Mouse (Mus musculus): ENCODE results near the gene Cxcl1.

The Cxcl1 gene

DNA sequence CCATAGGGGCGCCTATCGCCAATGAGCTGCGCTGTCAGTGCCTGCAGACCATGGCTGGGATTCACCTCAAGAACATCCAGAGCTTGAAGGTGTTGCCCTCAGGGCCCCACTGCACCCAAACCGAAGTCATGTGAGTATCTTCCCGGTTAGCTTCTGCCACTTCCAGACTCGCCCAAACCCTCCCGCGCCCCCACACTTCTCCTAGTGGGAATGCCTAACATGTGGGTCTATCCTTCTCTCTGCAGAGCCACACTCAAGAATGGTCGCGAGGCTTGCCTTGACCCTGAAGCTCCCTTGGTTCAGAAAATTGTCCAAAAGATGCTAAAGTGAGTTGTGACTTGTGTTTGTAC lies 398 bp downstream of the Cxcl1 start:
- DNase-seq: no peak

DNA sequence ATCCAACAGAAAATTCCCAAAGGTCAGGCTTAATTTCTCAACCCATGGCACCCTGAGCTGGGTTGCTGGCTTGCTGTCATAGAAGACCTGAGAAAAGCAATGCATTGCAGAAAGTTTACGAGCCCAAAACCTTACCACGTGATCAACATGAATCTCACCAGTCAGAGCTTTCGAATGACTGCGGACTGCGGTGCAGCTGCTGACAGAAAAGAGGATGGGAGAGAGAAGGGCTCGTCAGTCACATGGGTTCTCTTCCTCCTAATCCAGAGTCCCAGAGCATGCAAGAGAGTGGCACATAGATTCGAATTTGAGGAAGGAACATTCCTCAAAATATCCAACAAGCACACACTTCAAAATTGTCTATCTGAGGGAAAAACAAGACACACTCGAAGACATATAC lies 3.2 kb downstream of the Cxcl1 start:
- no peak for DNase-seq

DNA sequence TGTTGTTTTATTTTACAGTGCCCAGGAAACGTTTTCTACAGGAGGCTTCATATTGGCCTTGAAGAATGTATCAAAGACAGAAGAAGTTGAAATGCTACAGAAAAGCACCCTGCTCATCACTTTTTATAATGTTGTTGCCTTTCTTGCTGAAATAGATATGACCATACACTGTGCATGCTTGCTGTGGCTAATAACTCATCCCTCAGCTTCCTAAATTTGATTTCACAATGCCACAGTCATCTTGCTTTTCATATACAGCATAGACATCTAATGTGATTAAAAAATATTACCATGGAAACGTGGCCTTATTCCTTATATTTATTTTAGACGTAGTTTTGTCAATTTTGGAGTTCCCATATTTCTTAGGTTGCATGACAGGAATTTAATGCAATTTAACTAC lies 6.4 kb downstream of the Cxcl1 start:
- DNase-seq: no peak

DNA sequence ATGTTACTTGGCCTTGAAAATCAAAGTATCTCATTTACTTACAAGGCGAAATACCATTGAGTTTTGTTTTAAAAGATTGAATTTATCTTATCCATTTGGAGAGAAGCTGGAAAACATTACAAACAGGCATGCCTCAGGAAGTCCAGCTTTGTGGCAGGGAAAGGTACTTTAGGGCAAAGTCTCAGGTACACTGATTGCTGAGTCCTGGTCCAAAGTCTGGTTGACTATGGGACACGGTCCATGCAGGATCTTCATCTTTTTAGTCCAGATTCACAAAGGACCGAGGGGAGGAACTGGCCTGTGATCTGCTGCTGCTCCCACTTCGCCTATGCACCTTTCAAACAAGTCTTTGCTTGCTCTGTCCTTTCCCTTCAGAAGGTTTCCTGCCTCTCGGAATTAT lies 8.3 kb downstream of the Cxcl1 start:
- DNase-seq: no peak

DNA sequence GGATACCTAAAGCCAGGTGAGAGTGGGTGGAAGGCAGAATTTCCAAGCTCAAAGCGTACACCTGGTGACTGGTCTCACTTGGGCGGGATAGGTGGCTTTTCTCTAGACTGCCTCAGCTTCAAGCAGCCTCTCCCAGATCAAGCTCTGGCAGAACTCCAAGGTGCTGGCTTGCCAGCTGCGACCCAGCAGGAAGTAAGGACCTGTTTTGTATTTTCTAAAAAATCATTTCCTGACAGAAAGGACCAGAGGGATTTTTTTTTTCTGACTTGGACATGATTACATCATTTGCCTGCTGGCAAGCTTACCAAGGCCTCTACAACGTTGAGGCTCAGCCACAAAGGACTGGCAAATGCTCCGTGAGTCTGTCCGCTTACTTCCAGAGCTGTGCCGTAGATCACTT lies 9.1 kb downstream of the Cxcl1 start:
- DNase-seq: peak; percentile 39

- no peak for DNase-seq
Observed at GRCm38 (mm10) chr5:90900688-90901087, 9.6 kb downstream of the Cxcl1 start.

- DNase-seq: no peak
Observed at GRCm38 (mm10) chr5:90902380-90903260, 11.6 kb downstream of the Cxcl1 start.

DNA sequence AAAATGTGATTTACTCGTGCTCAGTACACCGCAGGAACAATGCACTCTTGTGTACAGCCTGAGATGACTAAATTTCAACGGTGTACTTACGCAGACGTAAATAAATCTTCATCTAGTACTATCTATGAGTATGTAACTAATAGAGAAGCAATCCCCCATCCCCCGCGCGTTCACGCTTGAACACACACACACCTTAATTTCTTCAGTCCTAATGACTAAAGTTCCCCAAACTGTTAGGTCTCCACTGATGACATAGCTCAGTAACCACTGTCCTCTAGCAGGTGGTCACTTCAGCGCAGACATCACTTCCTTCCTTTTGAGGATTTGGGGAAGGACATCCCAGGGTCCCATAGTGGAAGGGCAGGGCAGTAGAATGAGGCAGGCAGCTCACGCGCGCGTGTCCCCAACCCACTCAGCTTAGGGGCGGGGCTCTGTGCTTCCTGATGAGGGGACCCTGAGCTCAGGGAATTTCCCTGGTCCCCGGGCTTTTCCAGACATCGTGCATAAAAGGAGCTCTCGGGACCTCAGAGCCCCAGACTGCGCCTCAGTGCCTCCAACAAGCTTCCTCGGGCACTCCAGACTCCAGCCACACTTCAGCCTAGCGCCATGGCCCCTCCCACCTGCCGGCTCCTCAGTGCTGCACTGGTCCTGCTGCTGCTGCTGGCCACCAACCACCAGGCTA lies 12.4 kb downstream of the Cxcl1 start, which contains the start of gene Cxcl2:
Cxcl2 (plus strand) TSS at position 533 of the 682 bp plus-strand sequence.
- DNase-seq: no peak

GRCm38 (mm10) chr5:90908983-90909382 lies 17.9 kb downstream of the Cxcl1 start:
- DNase-seq: peak; percentile 76

DNA sequence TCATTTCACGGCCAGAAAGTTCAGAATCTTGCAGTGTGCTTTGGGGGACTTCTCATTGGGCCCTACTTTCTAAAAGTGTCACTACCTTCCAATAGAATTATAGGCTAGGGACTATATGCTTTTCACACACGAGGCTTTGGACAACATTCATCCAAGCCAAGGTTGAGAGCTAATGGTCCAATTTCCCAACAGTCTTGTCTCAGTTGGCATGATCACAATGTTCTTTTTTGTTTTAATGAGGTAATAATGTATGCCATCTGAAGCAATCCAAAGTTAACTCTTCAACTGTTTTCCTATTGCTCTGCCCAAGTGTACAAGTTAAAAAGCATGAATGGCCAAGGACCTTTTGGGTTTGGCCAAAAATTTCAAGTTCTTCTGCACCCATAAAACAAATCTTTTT lies 28.5 kb downstream of the Cxcl1 start:
- DNase-seq: no peak

DNA sequence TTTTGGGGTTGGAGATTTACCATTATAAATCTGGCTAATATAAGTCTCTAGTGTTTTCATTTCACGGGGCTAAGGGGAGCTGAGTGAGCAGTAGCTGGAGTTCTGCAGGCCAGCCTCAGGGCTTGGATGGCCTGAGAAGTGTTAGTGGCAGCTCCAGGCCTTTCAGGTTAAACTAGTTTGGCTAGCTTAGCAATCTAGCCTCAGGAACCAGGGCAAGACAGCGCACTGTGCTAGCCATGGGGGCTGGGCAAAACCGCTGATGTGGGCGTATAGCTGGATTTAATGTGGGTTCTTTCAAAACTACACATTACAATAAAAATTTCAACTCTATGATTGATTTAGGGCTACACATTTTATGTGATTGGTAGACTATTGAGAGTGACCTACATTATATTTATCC lies 31.9 kb downstream of the Cxcl1 start:
- no peak for DNase-seq

DNA sequence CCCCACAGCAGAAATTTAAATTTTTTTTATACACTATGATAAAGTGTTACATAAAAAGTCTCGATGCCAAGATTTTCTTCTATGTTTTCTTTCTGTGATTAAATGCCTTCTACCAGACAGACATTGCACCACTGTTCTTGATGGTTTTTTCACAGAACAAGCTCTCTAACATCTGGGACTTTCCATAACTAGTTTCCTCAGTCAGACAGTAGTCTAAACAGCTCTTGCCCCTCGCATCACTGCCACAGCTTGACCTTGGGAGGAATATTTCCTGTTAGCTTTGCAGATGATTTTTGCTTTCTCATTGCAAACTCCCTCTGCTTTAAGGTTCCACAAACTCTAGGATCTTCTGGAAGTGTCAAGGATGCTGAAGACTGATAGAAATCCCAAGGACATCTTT lies 39.5 kb downstream of the Cxcl1 start:
- DNase-seq: no peak

- peak; percentile 88 for DNase-seq
Observed at GRCm38 (mm10) chr5:90930971-90931851, 40.2 kb downstream of the Cxcl1 start, which contains the start of gene Mthfd2l. TSS of gene Mthfd2l (plus strand) at chr5:90931117.

DNA sequence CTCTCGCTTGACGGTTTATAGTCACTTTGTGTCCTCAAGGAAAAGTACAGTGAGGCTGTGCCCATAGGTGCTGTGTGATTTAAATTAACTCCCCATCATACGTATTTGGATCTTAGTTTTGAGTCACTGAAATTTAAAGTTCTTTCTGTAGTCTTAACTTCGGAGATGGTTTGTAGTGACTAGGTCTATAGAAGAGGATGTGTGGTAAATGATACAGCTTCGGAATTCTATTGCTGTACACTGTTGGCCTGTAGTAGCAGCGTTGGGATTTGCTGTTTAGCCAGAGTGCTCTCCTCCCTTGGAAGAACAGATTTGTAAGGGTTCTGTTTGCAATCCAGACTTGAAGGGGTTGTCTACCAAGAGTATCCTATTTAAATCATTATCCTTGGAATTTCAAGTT lies 40.9 kb downstream of the Cxcl1 start:
- no peak for DNase-seq

- no peak for DNase-seq
Observed at GRCm38 (mm10) chr5:90936706-90937105, 45.7 kb downstream of the Cxcl1 start.
